Mouse (Mus musculus): ENCODE measurements at regions not wholly inside any gene's neighbourhood (a gene's known extent, or its start where the extent isn't known, plus 50 kb on each side); places are given as distances from the start of the nearest gene placed in this dataset.

DNA sequence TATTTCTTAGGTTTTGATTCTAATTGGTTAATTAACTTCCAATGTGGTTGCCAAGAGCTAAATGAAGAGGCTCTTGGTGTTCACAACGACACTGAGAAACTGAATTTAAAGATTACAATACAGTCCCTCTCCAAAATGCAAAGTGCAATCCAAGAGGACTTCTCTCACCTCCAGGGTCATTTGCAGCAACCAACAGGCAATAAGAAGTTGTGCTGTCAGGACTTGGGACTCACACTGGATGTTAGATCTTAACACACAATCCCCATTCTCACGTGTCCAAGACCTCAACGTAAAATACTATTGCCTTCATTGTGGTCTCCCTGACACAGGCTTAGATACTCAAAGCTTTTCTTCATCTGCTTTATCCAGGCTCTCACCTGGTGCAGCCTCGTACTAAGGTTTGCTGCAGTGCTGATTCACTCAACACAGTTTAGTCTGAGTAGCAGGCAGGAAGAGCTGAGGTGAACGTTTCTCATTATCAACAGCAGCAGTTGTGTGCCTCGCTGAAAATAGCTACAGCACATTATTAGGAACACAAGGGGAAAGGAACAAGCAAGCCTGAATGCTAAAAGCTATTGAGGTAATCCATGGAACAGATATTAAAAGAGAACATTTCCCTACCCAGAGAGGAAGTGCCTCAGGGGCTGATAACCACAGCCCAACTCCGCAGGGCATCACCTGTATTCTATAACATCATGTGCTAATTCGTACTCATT lies 473.3 kb downstream of the Pdha2 start:
- ATAC-seq (ENCODE audit: insufficient read depth) (no peak), DNase-seq (ENCODE audit: low read depth in 3 of 3, low spot score in 3 of 3) (no peak)
- WGBS (ENCODE audit: insufficient replicate concordance) = 38% methylated on average over 8 of the region's 8 CpGs
- Histone ChIP-seq H3K4me2 (ENCODE audit: low read depth) (no peak overlapping the region), H3K27ac (no peak overlapping the region), H3K4me1 (replicated peaks; ENCODE audit: control insufficient read depth in 2 of 2, insufficient read depth in 2 of 2, low read length in 1 of 2) (no peaks in the 10 kb centered on the region), H3K27me3 (ENCODE audit: control insufficient read depth, insufficient read depth, low read length) (no peaks in the 10 kb centered on the region), H3K36me3 (replicated peaks; ENCODE audit: control insufficient read depth, insufficient read depth, low read depth) (no peaks in the 10 kb centered on the region), H3K4me3 (ENCODE audit: insufficient read depth in 1 of 2, low read depth in 2 of 2, low read length in 2 of 2) (no peak overlapping the region), H3K9me3 (ENCODE audit: control insufficient read depth, low read length) (no peaks in the 10 kb centered on the region), H3K9ac (replicated peaks) (no peak overlapping the region)
- TF ChIP-seq EP300 (IDR thresholded peaks at IDR 0.05; ENCODE audit: low read depth) = no peak
- no peak for TF ChIP-seq CTCF (IDR thresholded peaks at IDR 0.05; ENCODE audit: low read depth)

DNA sequence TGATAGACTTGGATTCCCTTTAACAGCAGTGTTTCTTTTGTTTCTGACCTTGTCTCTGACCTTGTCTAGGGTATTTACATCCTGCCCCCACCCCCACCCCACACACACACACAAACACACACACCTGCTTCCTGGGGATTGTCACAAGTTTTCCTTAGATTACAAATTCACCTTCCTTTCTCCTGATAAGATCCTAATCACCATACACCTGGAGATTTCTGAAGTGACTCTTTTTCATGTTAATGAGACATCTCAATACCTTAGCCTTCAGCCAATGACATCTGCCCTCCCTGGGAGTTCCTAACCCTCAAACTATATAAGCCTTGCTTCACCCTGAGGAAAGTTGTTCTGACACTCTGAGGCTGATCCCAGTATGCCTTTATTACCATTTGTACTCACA lies 495.3 kb downstream of the Pdha2 start:
- Histone ChIP-seq H3K4me3 (ENCODE audit: insufficient read depth in 1 of 2, low read depth in 2 of 2, low read length in 2 of 2) (no peak overlapping the region), H3K27me3 (ENCODE audit: control insufficient read depth, insufficient read depth, low read length) (no peaks in the 10 kb centered on the region), H3K4me2 (ENCODE audit: low read depth) (no peak overlapping the region), H3K27ac (no peak overlapping the region), H3K36me3 (replicated peaks; ENCODE audit: control insufficient read depth, insufficient read depth, low read depth) (no peaks in the 10 kb centered on the region), H3K4me1 (replicated peaks; ENCODE audit: control insufficient read depth in 2 of 2, insufficient read depth in 2 of 2, low read length in 1 of 2) (no peaks in the 10 kb centered on the region), H3K9ac (replicated peaks) (no peak overlapping the region), H3K9me3 (ENCODE audit: control insufficient read depth, low read length) (no peaks in the 10 kb centered on the region)
- DNase-seq (ENCODE audit: low read depth in 3 of 3, low spot score in 3 of 3) (no peak), ATAC-seq (ENCODE audit: insufficient read depth) (no peak)
- TF ChIP-seq EP300 (IDR thresholded peaks at IDR 0.05; ENCODE audit: low read depth) = no peak
- no peak for TF ChIP-seq CTCF (IDR thresholded peaks at IDR 0.05; ENCODE audit: low read depth)

DNA sequence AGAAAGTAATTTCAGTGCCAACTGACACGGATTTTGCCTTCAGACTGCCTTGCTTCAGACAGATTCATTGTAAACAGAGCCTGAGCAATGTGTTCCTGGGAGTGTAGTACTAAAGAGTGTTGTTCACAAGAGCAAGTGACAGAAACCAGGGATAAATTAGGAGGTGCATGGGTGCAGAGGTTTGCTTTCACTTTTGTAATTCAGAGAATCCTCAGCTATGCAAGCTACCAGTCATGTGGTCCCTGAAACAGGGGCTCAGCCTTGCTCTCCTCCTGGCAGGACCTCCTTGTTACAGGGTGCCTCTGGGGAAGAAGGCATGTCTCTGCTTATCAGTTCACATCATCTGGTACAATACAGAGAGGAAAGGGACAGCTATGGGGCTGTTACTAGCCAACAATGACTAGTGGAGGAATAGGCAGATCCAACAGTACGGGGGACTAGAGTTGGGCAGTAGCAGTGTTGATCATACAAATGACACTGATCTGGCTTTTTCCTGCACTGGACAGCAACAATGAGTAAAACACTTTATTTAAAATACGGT lies 504.5 kb downstream of the Pdha2 start:
- Histone ChIP-seq H3K4me1 (replicated peaks; ENCODE audit: control insufficient read depth in 2 of 2, insufficient read depth in 2 of 2, low read length in 1 of 2) (no peaks in the 10 kb centered on the region), H3K27me3 (ENCODE audit: control insufficient read depth, insufficient read depth, low read length) (no peaks in the 10 kb centered on the region), H3K36me3 (replicated peaks; ENCODE audit: control insufficient read depth, insufficient read depth, low read depth) (no peaks in the 10 kb centered on the region), H3K9me3 (ENCODE audit: control insufficient read depth, low read length) (no peaks in the 10 kb centered on the region), H3K27ac (no peak overlapping the region), H3K4me3 (ENCODE audit: insufficient read depth in 1 of 2, low read depth in 2 of 2, low read length in 2 of 2) (no peak overlapping the region), H3K9ac (replicated peaks) (no peak overlapping the region), H3K4me2 (ENCODE audit: low read depth) (no peak overlapping the region)
- TF ChIP-seq CTCF (IDR thresholded peaks at IDR 0.05; ENCODE audit: low read depth) (no peak), EP300 (IDR thresholded peaks at IDR 0.05; ENCODE audit: low read depth) (no peak)
- DNase-seq (ENCODE audit: low read depth in 3 of 3, low spot score in 3 of 3) (no peak), ATAC-seq (ENCODE audit: insufficient read depth) (0 out of 2 replicates have a peak, but pooled peaks have one; percentile 23)
- WGBS (ENCODE audit: insufficient replicate concordance) = 45% methylated on average over 3 of the region's 3 CpGs

DNA sequence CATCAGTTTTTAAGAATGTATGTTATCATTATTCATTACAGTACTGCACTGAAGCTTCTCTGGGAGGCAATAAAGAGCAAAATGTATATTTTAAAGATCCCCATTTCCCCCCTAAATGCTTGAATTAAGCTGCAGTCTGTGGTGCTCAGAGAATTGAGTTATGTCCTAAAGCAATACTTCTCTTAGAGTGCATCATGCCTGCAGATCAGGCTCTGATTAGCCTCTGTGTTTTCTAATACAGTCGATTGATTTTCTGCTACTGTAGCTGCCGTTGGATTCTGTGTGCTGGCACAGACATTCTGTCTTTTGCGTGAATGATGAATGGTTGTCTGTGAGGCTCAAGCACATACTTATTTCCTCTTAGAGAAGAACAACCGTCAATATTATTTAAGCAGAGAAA lies 505.4 kb downstream of the Pdha2 start:
- no peak overlapping the region for H3K27ac ChIP-seq
- H3K9ac ChIP-seq (replicated peaks) = no peak overlapping the region
- ATAC-seq (ENCODE audit: insufficient read depth) (no peak), DNase-seq (ENCODE audit: low read depth in 3 of 3, low spot score in 3 of 3) (no peak)
- H3K4me2 ChIP-seq (ENCODE audit: low read depth) = no peak overlapping the region
- TF ChIP-seq EP300 (IDR thresholded peaks at IDR 0.05; ENCODE audit: low read depth) (no peak), CTCF (IDR thresholded peaks at IDR 0.05; ENCODE audit: low read depth) (no peak)
- H3K4me1 ChIP-seq (replicated peaks; ENCODE audit: control insufficient read depth in 2 of 2, insufficient read depth in 2 of 2, low read length in 1 of 2) = no peaks in the 10 kb centered on the region
- no peaks in the 10 kb centered on the region for H3K9me3 ChIP-seq (ENCODE audit: control insufficient read depth, low read length)
- H3K36me3 ChIP-seq (replicated peaks; ENCODE audit: control insufficient read depth, insufficient read depth, low read depth) = no peaks in the 10 kb centered on the region
- no peak overlapping the region for H3K4me3 ChIP-seq (ENCODE audit: insufficient read depth in 1 of 2, low read depth in 2 of 2, low read length in 2 of 2)
- no peaks in the 10 kb centered on the region for H3K27me3 ChIP-seq (ENCODE audit: control insufficient read depth, insufficient read depth, low read length)
- 57% methylated on average over 4 of the region's 4 CpGs for WGBS (ENCODE audit: insufficient replicate concordance)

DNA sequence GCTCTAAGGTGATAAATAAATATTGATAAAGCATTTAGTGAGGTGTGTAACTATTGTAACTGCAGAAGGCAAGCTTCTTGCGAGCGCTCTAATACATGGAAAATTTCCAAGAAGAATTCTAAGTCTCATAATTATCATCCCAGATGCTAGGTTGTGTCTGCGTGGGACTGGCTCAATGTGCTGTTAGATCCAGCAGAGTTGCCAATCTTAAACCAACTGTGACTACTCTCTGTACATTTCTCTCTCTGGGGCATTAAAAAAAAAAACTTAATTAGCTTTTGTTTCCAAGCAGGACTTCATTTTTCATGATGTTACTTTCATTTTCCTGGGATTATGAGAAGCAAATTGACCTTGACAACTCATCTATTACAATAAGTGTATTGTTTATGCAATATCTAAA lies 506.6 kb downstream of the Pdha2 start:
- no peak overlapping the region for H3K4me3 ChIP-seq (ENCODE audit: insufficient read depth in 1 of 2, low read depth in 2 of 2, low read length in 2 of 2)
- no peak overlapping the region for H3K27ac ChIP-seq
- ATAC-seq (ENCODE audit: insufficient read depth) = no peak
- H3K36me3 ChIP-seq (replicated peaks; ENCODE audit: control insufficient read depth, insufficient read depth, low read depth) = no peaks in the 10 kb centered on the region
- no peaks in the 10 kb centered on the region for H3K9me3 ChIP-seq (ENCODE audit: control insufficient read depth, low read length)
- no peak overlapping the region for H3K4me2 ChIP-seq (ENCODE audit: low read depth)
- H3K27me3 ChIP-seq (ENCODE audit: control insufficient read depth, insufficient read depth, low read length) = no peaks in the 10 kb centered on the region
- no peak for TF ChIP-seq EP300 (IDR thresholded peaks at IDR 0.05; ENCODE audit: low read depth)
- no peak for TF ChIP-seq CTCF (IDR thresholded peaks at IDR 0.05; ENCODE audit: low read depth)
- H3K4me1 ChIP-seq (replicated peaks; ENCODE audit: control insufficient read depth in 2 of 2, insufficient read depth in 2 of 2, low read length in 1 of 2) = no peaks in the 10 kb centered on the region
- WGBS (ENCODE audit: insufficient replicate concordance) = 69% methylated on average over 3 of the region's 3 CpGs
- no peak for DNase-seq (ENCODE audit: low read depth in 3 of 3, low spot score in 3 of 3)
- no peak overlapping the region for H3K9ac ChIP-seq (replicated peaks)
